Mouse (Mus musculus) ES-Bruce4 (cell line): ENCODE results near the gene Pld1.

Source experiments
- CTCF ChIP-seq: IDR thresholded peaks from one replicate; pipeline ENCODE4 v1.8.1; 2011; ENCODE audit warnings: low read depth, low read length
- EP300 ChIP-seq: IDR thresholded peaks from 2 replicates; pipeline ENCODE4 v1.6.1; 2011; ENCODE audit warnings: low read depth, low read length; ENCODE audit not compliant: insufficient read depth
- POLR2A ChIP-seq: IDR thresholded peaks from one replicate; pipeline ENCODE4 v1.8.1; 2011; ENCODE audit warnings: low read length; ENCODE audit not compliant: insufficient read depth

DNA sequence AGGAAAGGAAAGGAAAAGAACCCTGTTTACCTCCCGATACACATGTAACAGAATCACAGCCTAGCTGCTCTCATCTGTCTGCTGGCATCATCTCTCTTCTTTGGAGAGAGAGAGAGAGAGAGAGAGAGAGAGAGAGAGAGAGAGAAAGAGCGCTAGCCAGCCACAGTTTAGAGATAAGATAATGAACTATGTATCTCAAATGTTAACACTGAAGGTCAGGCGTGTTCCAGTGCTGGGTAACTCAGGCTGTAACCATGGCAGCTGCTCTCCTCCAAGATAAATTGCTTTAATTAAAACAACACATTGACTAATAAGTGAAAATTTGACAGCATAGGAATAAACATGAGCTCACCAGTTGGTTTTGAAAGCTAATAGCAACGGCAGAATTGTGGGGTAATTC, 81.2 kb downstream of the Pld1 start:
- TF ChIP-seq POLR2A (no peak), CTCF (no peak), EP300 (no peak)
